Mouse (Mus musculus) olfactory bulb, adult 2 months (tissue): ENCODE data around the gene Azin2.

Experiments
- CTCF ChIP-seq: fragments of 200-500 bp; IDR thresholded peaks from 2 replicates; pipeline ENCODE4 v1.5.1; 2012; ENCODE audit warnings: low read depth, mild to moderate bottlenecking, low read length, moderate library complexity; ENCODE audit not compliant: insufficient read depth
- POLR2A ChIP-seq: fragments of 200-500 bp; IDR thresholded peaks from 2 replicates; pipeline ENCODE4 v1.6.1; 2012; ENCODE audit warnings: mild to moderate bottlenecking, low read depth, low read length, moderate library complexity; ENCODE audit not compliant: insufficient read depth

GRCm38 (mm10) chr4:128981833-128982180 lies 19.6 kb upstream of the Azin2 start:
- TF ChIP-seq POLR2A (no peak), CTCF (no peak)
